ENCODE assay signal across 12 mouse cellular contexts in the genomic region with DNA sequence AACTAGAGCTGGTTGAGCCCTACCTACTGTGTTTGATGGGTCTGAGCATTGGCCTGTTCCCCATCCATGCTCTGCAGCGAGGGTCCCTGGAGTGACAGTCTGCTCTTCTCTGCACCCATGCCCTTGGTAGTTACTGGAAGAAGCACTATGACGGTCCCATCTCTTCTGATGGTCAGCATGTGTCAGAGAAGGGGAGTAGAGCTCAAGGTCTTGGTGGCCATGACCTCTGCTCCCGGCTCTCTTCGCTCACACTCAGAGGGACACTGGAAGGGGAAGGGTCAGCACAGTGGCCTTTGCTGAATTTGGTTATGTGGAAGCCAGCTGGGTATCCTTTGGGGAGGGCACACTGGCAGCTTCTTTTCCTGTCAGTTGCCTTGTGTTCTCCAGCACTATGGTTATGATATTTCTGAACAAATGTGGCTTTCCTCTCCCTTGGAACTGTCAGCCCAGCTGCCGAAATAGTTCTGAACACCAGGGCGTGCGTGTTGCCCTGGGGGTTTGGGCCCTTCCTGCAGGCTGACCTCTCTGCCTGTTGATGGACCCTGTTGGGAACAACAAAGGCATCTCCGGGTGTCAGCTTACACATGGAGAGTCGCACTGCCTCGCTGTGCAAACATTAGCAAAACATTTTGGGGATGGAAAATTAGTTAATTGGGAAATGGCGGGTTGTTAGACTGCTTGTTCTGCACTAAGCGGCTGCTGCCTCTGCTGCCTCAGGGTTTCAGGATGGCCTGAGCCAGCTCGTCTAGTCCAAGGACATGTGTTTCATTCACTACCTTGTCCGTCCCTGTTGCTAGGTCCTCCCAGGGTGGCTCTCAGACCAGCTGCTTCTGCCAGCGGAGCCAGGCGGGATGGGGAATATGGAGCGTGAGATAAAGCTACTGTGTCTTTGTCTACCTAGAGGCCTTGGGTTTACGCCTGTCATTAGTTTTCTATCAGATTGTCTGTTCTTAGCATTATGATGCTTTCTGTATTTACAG.
A peak's percentile ranks its signal among the peaks of the same experiment; 100 is the strongest.
DNase-seq lines count a peak whose midpoint lies in the region; ATAC-seq and TF ChIP-seq lines count a peak whose summit lies in the region.
"Had no signal": no experiment of that assay in that cellular context is flagged by ENCODE, and none has a peak within 500 bp of the region (broad histone marks: within the 10 kb centered on the region; RNA-seq: fewer than 3 reads in every experiment).

No protein-coding gene starts in this region.

- H3K27ac ChIP-seq in forebrain, embryonic 12.5 days, result peak overlapping the region; percentile 47; the same call in 1 of the 2 replicates
- H3K27ac ChIP-seq in forebrain, postnatal 0 days (ENCODE audit: low read depth, low read length), result no peak overlapping the region
- H3K27ac ChIP-seq in embryonic facial prominence, embryonic 10.5 days (replicated peaks), result peak overlapping the region; percentile 10; the same call in 1 of the 2 replicates
- H3K27ac ChIP-seq in limb, embryonic 15.5 days, result peak overlapping the region; percentile 55; the same call in 1 of the 2 replicates
- H3K27ac ChIP-seq: kidney, postnatal 0 days; liver, embryonic 12.5 days had no signal

- H3K4me1 ChIP-seq in forebrain, embryonic 12.5 days, result peaks cover 59% of the 10 kb centered on the region
- H3K4me1 ChIP-seq in forebrain, postnatal 0 days (ENCODE audit: insufficient read depth), result peaks cover 27% of the 10 kb centered on the region
- H3K4me1 ChIP-seq in embryonic facial prominence, embryonic 10.5 days, result peaks cover 56% of the 10 kb centered on the region
- H3K4me1 ChIP-seq in limb, embryonic 15.5 days, result peaks cover 26% of the 10 kb centered on the region

- no peaks in the 10 kb centered on the region for H3K9me3 ChIP-seq in forebrain, embryonic 12.5 days
- H3K9me3 ChIP-seq in forebrain, postnatal 0 days (ENCODE audit: low read length), result no peaks in the 10 kb centered on the region
- no peaks in the 10 kb centered on the region for H3K9me3 ChIP-seq in embryonic facial prominence, embryonic 10.5 days
- no peaks in the 10 kb centered on the region for H3K9me3 ChIP-seq in limb, embryonic 15.5 days
- H3K9me3 ChIP-seq: liver, embryonic 12.5 days had no signal

- WGBS in forebrain, embryonic 12.5 days, result 44% methylated on average over 18 of the region's 18 CpGs
- WGBS in forebrain, postnatal 0 days, result 48% methylated on average over 18 of the region's 18 CpGs
- 31% methylated on average over 18 of the region's 18 CpGs for WGBS in embryonic facial prominence, embryonic 10.5 days
- WGBS in limb, embryonic 15.5 days, result 52% methylated on average over 18 of the region's 18 CpGs

- no peak overlapping the region for H3K4me3 ChIP-seq in forebrain, embryonic 12.5 days (replicated peaks)
- no peak overlapping the region for H3K4me3 ChIP-seq in forebrain, postnatal 0 days (ENCODE audit: low read depth, low read length)
- H3K4me3 ChIP-seq in embryonic facial prominence, embryonic 10.5 days, result no peak overlapping the region
- H3K4me3 ChIP-seq in limb, embryonic 15.5 days, result no peak overlapping the region
- H3K4me3 ChIP-seq: liver, embryonic 12.5 days had no signal

- ATAC-seq in forebrain, embryonic 12.5 days (ENCODE audit: low FRiP score), result no peak
- ATAC-seq in forebrain, postnatal 0 days, result no peak
- 0 out of 2 replicates have a peak, but pooled peaks have one; percentile 35 for ATAC-seq in limb, embryonic 15.5 days (ENCODE audit: insufficient number of reproducible peaks, low FRiP score, low TSS enrichment, low read depth)

- no peak for TF ChIP-seq CTCF in forebrain, postnatal 0 days (IDR thresholded peaks at IDR 0.05; ENCODE audit: low read depth)

- H3K4me2 ChIP-seq in forebrain, embryonic 12.5 days, result no peak overlapping the region
- no peak overlapping the region for H3K4me2 ChIP-seq in forebrain, postnatal 0 days (ENCODE audit: low read depth)
- H3K4me2 ChIP-seq in limb, embryonic 15.5 days, result no peak overlapping the region
- H3K4me2 ChIP-seq: liver, embryonic 12.5 days had no signal

- H3K27me3 ChIP-seq in forebrain, embryonic 12.5 days, result peaks cover 19% of the 10 kb centered on the region; the same call in 1 of the 2 replicates
- no peaks in the 10 kb centered on the region for H3K27me3 ChIP-seq in forebrain, postnatal 0 days (ENCODE audit: insufficient read depth, low read length)
- no peaks in the 10 kb centered on the region for H3K27me3 ChIP-seq in embryonic facial prominence, embryonic 10.5 days (replicated peaks; ENCODE audit: low read depth, poor library complexity, severe bottlenecking)
- no peaks in the 10 kb centered on the region for H3K27me3 ChIP-seq in limb, embryonic 15.5 days
- H3K27me3 ChIP-seq: liver, embryonic 12.5 days had no signal

- DNase-seq in forebrain, postnatal 0 days, result no peak
- peak; percentile 48 for DNase-seq in adrenal gland, adult 8-10 months
- peak; percentile 63 for DNase-seq in embryonic facial prominence, embryonic 10.5 days (ENCODE audit: low spot score)
- DNase-seq in thymus, postnatal 4 days, result no peak
- no peak for DNase-seq in right cerebral cortex, adult 18-20 months
- DNase-seq in natural killer cell, adult 2 months (ENCODE audit: low spot score in 2 of 2), result no peak
- DNase-seq: right cerebral cortex, postnatal 25 days; thymus, postnatal 14 days had no signal

- H3K9ac ChIP-seq in forebrain, embryonic 12.5 days, result no peak overlapping the region
- H3K9ac ChIP-seq in forebrain, postnatal 0 days, result no peak overlapping the region
- no peak overlapping the region for H3K9ac ChIP-seq in limb, embryonic 15.5 days
- H3K9ac ChIP-seq: liver, embryonic 12.5 days had no signal

- H3K36me3 ChIP-seq in forebrain, embryonic 12.5 days (replicated peaks), result no peaks in the 10 kb centered on the region
- H3K36me3 ChIP-seq in forebrain, postnatal 0 days (ENCODE audit: insufficient read depth), result no peaks in the 10 kb centered on the region
- no peaks in the 10 kb centered on the region for H3K36me3 ChIP-seq in embryonic facial prominence, embryonic 10.5 days (replicated peaks)
- H3K36me3 ChIP-seq in limb, embryonic 15.5 days, result no peaks in the 10 kb centered on the region
- H3K36me3 ChIP-seq: liver, embryonic 12.5 days had no signal

Comparison
In these comparisons a context has a peak if more than half of its experiments do, and no peak if none do; other contexts are left out.
1. DNase-seq: peak in adrenal gland, adult 8-10 months (single experiment) and embryonic facial prominence, embryonic 10.5 days (single experiment); none in forebrain, postnatal 0 days (single experiment), thymus, postnatal 4 days (single experiment), right cerebral cortex, adult 18-20 months (single experiment) and natural killer cell, adult 2 months (0 of 2).